Mouse (Mus musculus): ENCODE measurements at regions not wholly inside any gene's neighbourhood (a gene's known extent, or its start where the extent isn't known, plus 50 kb on each side); places are given as distances from the start of the nearest gene placed in this dataset.

- no peaks in the 10 kb centered on the region for H3K27me3 ChIP-seq (ENCODE audit: control insufficient read depth, insufficient read depth, low read length)
- H3K4me2 ChIP-seq (replicated peaks; ENCODE audit: low read depth, low read length, severe bottlenecking) = no peak overlapping the region
- no peak overlapping the region for H3K27ac ChIP-seq (replicated peaks; ENCODE audit: low read depth, low read length)
- no peak for TF ChIP-seq POLR2A (IDR thresholded peaks at IDR 0.05; ENCODE audit: borderline replicate concordance, extremely low read depth, insufficient read depth, insufficient read length)
- no peaks in the 10 kb centered on the region for H3K9me3 ChIP-seq (ENCODE audit: control insufficient read depth, low read length)
- 68% methylated on average over 5 of the region's 5 CpGs for whole genome bisulfite sequencing
- DNase-seq (ENCODE audit: low spot score) = no peak
- no peaks in the 10 kb centered on the region for H3K4me1 ChIP-seq (ENCODE audit: control insufficient read depth, insufficient read depth, low read length)
- H3K4me3 ChIP-seq (replicated peaks; ENCODE audit: low read length) = no peak overlapping the region
- H3K9ac ChIP-seq (ENCODE audit: low read depth, low read length, severe bottlenecking) = no peak overlapping the region
- ATAC-seq (ENCODE audit: low FRiP score, low read depth) = no peak
- H3K36me3 ChIP-seq (ENCODE audit: control insufficient read depth, insufficient read depth, low read length) = no peaks in the 10 kb centered on the region
Observed at GRCm38 (mm10) chr1:105900158-105900557, 90.0 kb upstream of the Zcchc2 start.

- H3K9me3 ChIP-seq (ENCODE audit: control insufficient read depth, low read length) = no peaks in the 10 kb centered on the region
- no peaks in the 10 kb centered on the region for H3K4me1 ChIP-seq (ENCODE audit: control insufficient read depth, insufficient read depth, low read length)
- TF ChIP-seq POLR2A (IDR thresholded peaks at IDR 0.05; ENCODE audit: borderline replicate concordance, extremely low read depth, insufficient read depth, insufficient read length) = no peak
- 73% methylated on average over 7 of the region's 7 CpGs for WGBS
- no peak overlapping the region for H3K27ac ChIP-seq (replicated peaks; ENCODE audit: low read depth, low read length)
- no peak overlapping the region for H3K4me2 ChIP-seq (replicated peaks; ENCODE audit: low read depth, low read length, severe bottlenecking)
- DNase-seq (ENCODE audit: low spot score) = no peak
- ATAC-seq (ENCODE audit: low FRiP score, low read depth) = no peak
- H3K27me3 ChIP-seq (ENCODE audit: control insufficient read depth, insufficient read depth, low read length) = no peaks in the 10 kb centered on the region
- no peaks in the 10 kb centered on the region for H3K36me3 ChIP-seq (ENCODE audit: control insufficient read depth, insufficient read depth, low read length)
- H3K9ac ChIP-seq (ENCODE audit: low read depth, low read length, severe bottlenecking) = no peak overlapping the region
- H3K4me3 ChIP-seq (replicated peaks; ENCODE audit: low read length) = no peak overlapping the region
Observed at GRCm38 (mm10) chr1:105900920-105901319, 89.3 kb upstream of the Zcchc2 start.

- H3K4me1 ChIP-seq (ENCODE audit: control insufficient read depth, insufficient read depth, low read length) = peaks cover 2% of the 10 kb centered on the region; the same call in 1 of the 2 replicates
- DNase-seq (ENCODE audit: low spot score) = no peak
- H3K36me3 ChIP-seq (ENCODE audit: control insufficient read depth, insufficient read depth, low read length) = no peaks in the 10 kb centered on the region
- H3K4me2 ChIP-seq (replicated peaks; ENCODE audit: low read depth, low read length, severe bottlenecking) = no peak overlapping the region
- H3K27me3 ChIP-seq (ENCODE audit: control insufficient read depth, insufficient read depth, low read length) = no peaks in the 10 kb centered on the region
- no peak for TF ChIP-seq POLR2A (IDR thresholded peaks at IDR 0.05; ENCODE audit: borderline replicate concordance, extremely low read depth, insufficient read depth, insufficient read length)
- no peaks in the 10 kb centered on the region for H3K9me3 ChIP-seq (ENCODE audit: control insufficient read depth, low read length)
- whole genome bisulfite sequencing = 69% methylated on average over 8 of the region's 8 CpGs
- no peak overlapping the region for H3K4me3 ChIP-seq (replicated peaks; ENCODE audit: low read length)
- ATAC-seq (ENCODE audit: low FRiP score, low read depth) = no peak
- no peak overlapping the region for H3K27ac ChIP-seq (replicated peaks; ENCODE audit: low read depth, low read length)
- H3K9ac ChIP-seq (ENCODE audit: low read depth, low read length, severe bottlenecking) = no peak overlapping the region
Observed at GRCm38 (mm10) chr1:105903286-105904115, 86.7 kb upstream of the Zcchc2 start.

- Histone ChIP-seq H3K36me3 (ENCODE audit: control insufficient read depth, insufficient read depth, low read length) (no peaks in the 10 kb centered on the region), H3K9ac (ENCODE audit: low read depth, low read length, severe bottlenecking) (no peak overlapping the region), H3K4me1 (ENCODE audit: control insufficient read depth, insufficient read depth, low read length) (peaks cover 4% of the 10 kb centered on the region; the same call in 1 of the 2 replicates), H3K4me3 (replicated peaks; ENCODE audit: low read length) (no peak overlapping the region), H3K27me3 (ENCODE audit: control insufficient read depth, insufficient read depth, low read length) (no peaks in the 10 kb centered on the region), H3K9me3 (ENCODE audit: control insufficient read depth, low read length) (no peaks in the 10 kb centered on the region), H3K4me2 (replicated peaks; ENCODE audit: low read depth, low read length, severe bottlenecking) (no peak overlapping the region), H3K27ac (replicated peaks; ENCODE audit: low read depth, low read length) (no peak overlapping the region)
- no peak for TF ChIP-seq POLR2A (IDR thresholded peaks at IDR 0.05; ENCODE audit: borderline replicate concordance, extremely low read depth, insufficient read depth, insufficient read length)
- no peak for DNase-seq (ENCODE audit: low spot score)
- 87% methylated on average over 3 of the region's 3 CpGs for WGBS
- no peak for ATAC-seq (ENCODE audit: low FRiP score, low read depth)
Observed at GRCm38 (mm10) chr1:105904737-105905136, 85.5 kb upstream of the Zcchc2 start.

DNA sequence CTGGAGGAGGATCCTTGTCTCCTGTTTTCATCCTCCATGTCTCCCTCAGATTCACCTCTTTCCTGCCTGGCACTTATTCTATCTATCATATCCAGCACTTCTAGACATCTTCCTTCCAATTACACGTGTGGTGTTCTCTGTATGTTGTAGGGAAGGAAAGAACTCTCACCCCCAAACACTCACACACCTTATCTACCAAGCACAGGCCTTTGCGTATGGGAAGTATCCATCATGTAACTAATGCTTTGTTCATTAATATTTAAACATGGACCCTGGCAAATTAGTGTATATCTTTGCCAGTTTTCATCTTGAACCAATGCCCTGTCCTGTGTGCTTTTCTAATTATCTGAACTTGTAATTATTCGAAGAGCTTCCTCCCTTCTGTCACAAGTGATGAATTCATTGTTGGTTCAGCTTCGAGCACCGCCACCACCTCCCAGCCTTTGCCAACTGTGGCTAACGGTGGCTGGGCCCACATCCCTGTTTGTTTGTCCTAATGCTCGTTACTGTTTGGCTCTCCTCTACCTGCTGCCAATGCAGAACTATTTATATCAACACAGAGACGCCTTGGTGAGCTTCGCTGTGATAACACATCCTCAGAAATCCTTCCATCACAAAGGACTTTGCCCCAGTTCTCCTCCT is 84.3 kb upstream of the Zcchc2 start:
- H3K4me3 ChIP-seq (replicated peaks; ENCODE audit: low read length) = no peak overlapping the region
- no peaks in the 10 kb centered on the region for H3K36me3 ChIP-seq (ENCODE audit: control insufficient read depth, insufficient read depth, low read length)
- no peaks in the 10 kb centered on the region for H3K27me3 ChIP-seq (ENCODE audit: control insufficient read depth, insufficient read depth, low read length)
- WGBS = 81% methylated on average over 9 of the region's 9 CpGs
- H3K9me3 ChIP-seq (ENCODE audit: control insufficient read depth, low read length) = no peaks in the 10 kb centered on the region
- DNase-seq (ENCODE audit: low spot score) = no peak
- H3K27ac ChIP-seq (replicated peaks; ENCODE audit: low read depth, low read length) = no peak overlapping the region
- peaks cover 4% of the 10 kb centered on the region; the same call in 1 of the 2 replicates for H3K4me1 ChIP-seq (ENCODE audit: control insufficient read depth, insufficient read depth, low read length)
- no peak overlapping the region for H3K4me2 ChIP-seq (replicated peaks; ENCODE audit: low read depth, low read length, severe bottlenecking)
- H3K9ac ChIP-seq (ENCODE audit: low read depth, low read length, severe bottlenecking) = no peak overlapping the region
- no peak for TF ChIP-seq POLR2A (IDR thresholded peaks at IDR 0.05; ENCODE audit: borderline replicate concordance, extremely low read depth, insufficient read depth, insufficient read length)
- ATAC-seq (ENCODE audit: low FRiP score, low read depth) = no peak
